Comparison of ENCODE assay signal across 7 mouse cellular contexts in genomic region chr6:126535208-126535910, GRCm38 (mm10). TPM values are rescaled to one million over a fixed set of nuclear protein-coding genes. Genes with fewer than 3 reads are reported as not detected.
DNase-seq lines count a peak whose midpoint lies in the region; ATAC-seq lines count a peak whose summit lies in the region.

Gene Kcna5 (minus strand): TSS chr6:126535412.

- H3K9me3 ChIP-seq in forebrain, embryonic 16.5 days (ENCODE audit: control insufficient read depth, low read length) = no peaks in the 10 kb centered on the region
- no peaks in the 10 kb centered on the region for H3K9me3 ChIP-seq in hindbrain, embryonic 10.5 days

- peak; percentile 79 for ATAC-seq in forebrain, embryonic 16.5 days

- WGBS in forebrain, embryonic 16.5 days = under 1% methylated on average over 15 of the region's 15 CpGs
- WGBS in hindbrain, embryonic 10.5 days = 1% methylated on average over 15 of the region's 15 CpGs

- H3K27ac ChIP-seq in forebrain, embryonic 16.5 days (ENCODE audit: low read length) = no peak within 1 kb of the TSS
- H3K27ac ChIP-seq in hindbrain, embryonic 10.5 days = peak within 1 kb of the TSS; percentile 82

- peaks cover 13% of the 10 kb centered on the region for H3K4me1 ChIP-seq in forebrain, embryonic 16.5 days (replicated peaks; ENCODE audit: control insufficient read depth, insufficient read depth, low read length)
- H3K4me1 ChIP-seq in hindbrain, embryonic 10.5 days (replicated peaks) = peaks cover 42% of the 10 kb centered on the region

- no peaks in the 10 kb centered on the region for H3K36me3 ChIP-seq in forebrain, embryonic 16.5 days (ENCODE audit: control insufficient read depth, insufficient read depth)
- H3K36me3 ChIP-seq in hindbrain, embryonic 10.5 days = no peaks in the 10 kb centered on the region

- 0 out of 2 replicates have a peak within 1 kb of the TSS, but pooled peaks have one; percentile 9 for H3K9ac ChIP-seq in forebrain, embryonic 16.5 days (replicated peaks; ENCODE audit: low read depth, low read length)

- peak within 1 kb of the TSS; percentile 46 for H3K4me2 ChIP-seq in forebrain, embryonic 16.5 days (ENCODE audit: low read length)

- peak; percentile 10 for DNase-seq in urinary bladder, postnatal 14 days (ENCODE audit: low spot score)
- DNase-seq in urinary bladder, adult 2 months (ENCODE audit: low spot score) = no peak
- DNase-seq in hindbrain, embryonic 10.5 days (ENCODE audit: low spot score) = peak; percentile 64
- DNase-seq in mesoderm, embryonic 11.5 days (ENCODE audit: low read depth, low spot score) = peak; percentile 56
- no peak for DNase-seq in spleen, postnatal 10 days (ENCODE audit: low spot score in 2 of 2)
- DNase-seq in thymus, postnatal 4 days = no peak

- peak within 1 kb of the TSS; percentile 20 for H3K4me3 ChIP-seq in forebrain, embryonic 16.5 days (replicated peaks; ENCODE audit: low read length)
- H3K4me3 ChIP-seq in hindbrain, embryonic 10.5 days = peak within 1 kb of the TSS; percentile 50

- peaks cover 18% of the 10 kb centered on the region for H3K27me3 ChIP-seq in forebrain, embryonic 16.5 days (replicated peaks; ENCODE audit: control insufficient read depth, insufficient read depth, low read length)
- H3K27me3 ChIP-seq in hindbrain, embryonic 10.5 days (ENCODE audit: insufficient read depth, poor library complexity, severe bottlenecking) = peaks cover 41% of the 10 kb centered on the region

RNA-seq across cellular contexts. Expression of gene Kcna5, which starts in this region (rescaled TPM):
- polyA plus RNA-seq in urinary bladder, adult 2 months (2012; rRNA removed) = 0.62 and 0.78 TPM in 2 replicates
- 2.2 and 2.4 TPM in 2 replicates for polyA plus RNA-seq in forebrain, embryonic 16.5 days (2015; fragmentation: Nextera tagmentation; extraction: Ambion mirVana)
- 2.9 and 3.7 TPM in 2 replicates for polyA plus RNA-seq in hindbrain, embryonic 10.5 days (2016; fragmentation: Nextera tagmentation; extraction: Ambion mirVana)

Comparison
In these comparisons a context has a peak if more than half of its experiments do, and no peak if none do; other contexts are left out.
1. DNase-seq: peak in urinary bladder, postnatal 14 days (single experiment), hindbrain, embryonic 10.5 days (single experiment) and mesoderm, embryonic 11.5 days (single experiment); none in urinary bladder, adult 2 months (single experiment), spleen, postnatal 10 days (0 of 2) and thymus, postnatal 4 days (single experiment).